Mouse (Mus musculus) bone marrow macrophage, adult 2 months (primary cell): ENCODE results near the gene Lsm7.

Experiments
- CTCF ChIP-seq: IDR thresholded peaks from 2 replicates; pipeline ENCODE4 v1.5.1; 2012; ENCODE audit warnings: low read depth, mild to moderate bottlenecking, low read length, moderate library complexity
- POLR2A ChIP-seq: IDR thresholded peaks from 2 replicates; pipeline ENCODE4 v1.6.1; 2012; ENCODE audit warnings: mild to moderate bottlenecking, low read depth, low read length, borderline replicate concordance

- TF ChIP-seq POLR2A (no peak), CTCF (no peak)
Measured at GRCm38 (mm10) chr10:80854913-80855748, at the start of gene Lsm7, which contains the start of gene Sppl2b.
